Comparison of ENCODE assay signal across 27 mouse cellular contexts in genomic region chr11:110286331-110286730, GRCm38 (mm10). TPM values are rescaled to one million over a fixed set of nuclear protein-coding genes. Genes with fewer than 3 reads are reported as not detected.
"Had no signal": no experiment of that assay in that cellular context is flagged by ENCODE, and none has a peak within 500 bp of the region (broad histone marks: within the 10 kb centered on the region; RNA-seq: fewer than 3 reads in every experiment).

No protein-coding gene starts in this region.

- H3K9me3 ChIP-seq: embryonic facial prominence, embryonic 10.5 days; embryonic facial prominence, embryonic 12.5 days; embryonic facial prominence, embryonic 13.5 days; embryonic facial prominence, embryonic 15.5 days; forebrain, embryonic 10.5 days; forebrain, embryonic 12.5 days; forebrain, embryonic 13.5 days; forebrain, embryonic 15.5 days had no signal

- H3K4me3 ChIP-seq: embryonic facial prominence, embryonic 10.5 days; embryonic facial prominence, embryonic 12.5 days; embryonic facial prominence, embryonic 13.5 days; embryonic facial prominence, embryonic 15.5 days; erythroblast, embryonic 14.5 days; forebrain, embryonic 10.5 days; forebrain, embryonic 12.5 days; forebrain, embryonic 13.5 days; forebrain, embryonic 15.5 days; gastrocnemius, adult 2 months; heart, adult 2 months had no signal

- H3K4me2 ChIP-seq: embryonic facial prominence, embryonic 12.5 days; embryonic facial prominence, embryonic 13.5 days; embryonic facial prominence, embryonic 15.5 days; forebrain, embryonic 12.5 days; forebrain, embryonic 13.5 days; forebrain, embryonic 15.5 days had no signal

- H3K9ac ChIP-seq: embryonic facial prominence, embryonic 12.5 days; embryonic facial prominence, embryonic 13.5 days; embryonic facial prominence, embryonic 15.5 days; forebrain, embryonic 12.5 days; forebrain, embryonic 13.5 days; forebrain, embryonic 15.5 days; forebrain, postnatal 0 days had no signal

- H3K27me3 ChIP-seq: embryonic facial prominence, embryonic 12.5 days; embryonic facial prominence, embryonic 13.5 days; embryonic facial prominence, embryonic 15.5 days; forebrain, embryonic 12.5 days; forebrain, embryonic 13.5 days; forebrain, embryonic 15.5 days had no signal

- H3K36me3 ChIP-seq: embryonic facial prominence, embryonic 10.5 days; forebrain, embryonic 10.5 days; forebrain, embryonic 12.5 days; forebrain, embryonic 15.5 days had no signal

- DNase-seq: cerebellum, adult 9-10 months; cerebellum, adult 9-11 months; cerebellum, postnatal 10 days; cerebellum, postnatal 14 days; cerebellum, postnatal 25 days; cerebellum, postnatal 36 days; embryo, embryonic 11 days; forebrain, postnatal 0 days; gastrocnemius, adult 2 months; gastrocnemius, postnatal 10 days; gastrocnemius, postnatal 14 days; gastrocnemius, postnatal 25 days; gastrocnemius, postnatal 36 days; heart, adult 11 months; heart, adult 18-20 months; heart, adult 2 months had no signal

- H3K27ac ChIP-seq: embryonic facial prominence, embryonic 10.5 days; embryonic facial prominence, embryonic 12.5 days; embryonic facial prominence, embryonic 13.5 days; embryonic facial prominence, embryonic 15.5 days; forebrain, embryonic 10.5 days; forebrain, embryonic 12.5 days; forebrain, embryonic 13.5 days; forebrain, embryonic 15.5 days; gastrocnemius, adult 2 months; heart, adult 2 months had no signal

- H3K4me1 ChIP-seq: embryonic facial prominence, embryonic 13.5 days; embryonic facial prominence, embryonic 15.5 days; forebrain, embryonic 10.5 days; forebrain, embryonic 12.5 days; forebrain, embryonic 15.5 days had no signal

- ATAC-seq: forebrain, embryonic 13.5 days; forebrain, embryonic 14.5 days; forebrain, embryonic 15.5 days; forebrain, embryonic 16.5 days; forebrain, postnatal 0 days had no signal

RNA-seq across cellular contexts. Expression of gene Abca6, which starts 34.8 kb away (rescaled TPM):
- polyA plus RNA-seq: erythroblast, embryonic 14.5 days had no signal

RNA-seq across cellular contexts. Expression of gene Abca5, which starts 51.2 kb away (rescaled TPM):
- polyA plus RNA-seq: erythroblast, embryonic 14.5 days had no signal
